Mouse (Mus musculus) adrenal gland, postnatal 25 days (tissue): ENCODE measurements at regions not wholly inside any gene's neighbourhood (a gene's known extent, or its start where the extent isn't known, plus 50 kb on each side); places are given as distances from the start of the nearest gene placed in this dataset.

ENCODE experiments used
- DNase-seq: peaks from one replicate; pipeline ENCODE4 v3.0.0; 2021; ENCODE audit warnings: mixed read lengths

DNA sequence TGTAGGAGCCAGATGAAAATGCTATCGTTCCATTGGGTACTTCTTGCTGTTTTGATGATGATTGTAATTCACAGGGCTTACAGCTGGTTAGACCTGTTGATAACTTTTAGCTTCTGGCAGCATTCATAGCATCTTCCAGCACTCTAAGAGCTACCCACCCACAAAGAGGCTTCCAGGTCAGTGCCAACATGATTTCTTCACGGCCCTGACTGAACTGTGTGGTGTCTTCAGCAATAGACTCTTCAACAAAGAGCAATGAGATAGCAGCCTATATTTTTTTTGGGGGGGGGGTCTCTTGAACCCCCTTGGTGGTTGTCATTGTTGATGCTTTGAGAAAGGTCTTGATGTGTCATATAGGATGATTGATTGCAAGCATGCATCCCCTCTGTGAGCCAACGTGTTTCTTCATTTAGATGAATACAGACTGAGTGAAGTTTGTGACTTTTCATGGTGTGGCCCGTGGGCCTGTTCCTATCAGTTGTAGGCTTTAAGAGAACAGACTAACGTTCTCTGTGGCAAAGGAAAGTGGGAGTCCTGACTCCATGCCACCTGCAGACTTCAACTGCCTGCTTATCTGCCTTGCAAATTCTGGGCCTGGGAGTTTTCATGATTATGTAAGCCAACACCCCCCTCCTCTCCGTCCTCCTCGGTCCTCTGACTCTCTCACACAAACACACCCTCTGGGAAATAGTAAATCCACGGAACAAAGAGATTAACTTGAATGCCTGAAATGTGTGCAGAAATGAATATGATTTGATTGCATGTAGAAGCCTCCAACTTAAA, 1293.0 kb upstream of the A1bg start:
- DNase-seq = no peak

DNA sequence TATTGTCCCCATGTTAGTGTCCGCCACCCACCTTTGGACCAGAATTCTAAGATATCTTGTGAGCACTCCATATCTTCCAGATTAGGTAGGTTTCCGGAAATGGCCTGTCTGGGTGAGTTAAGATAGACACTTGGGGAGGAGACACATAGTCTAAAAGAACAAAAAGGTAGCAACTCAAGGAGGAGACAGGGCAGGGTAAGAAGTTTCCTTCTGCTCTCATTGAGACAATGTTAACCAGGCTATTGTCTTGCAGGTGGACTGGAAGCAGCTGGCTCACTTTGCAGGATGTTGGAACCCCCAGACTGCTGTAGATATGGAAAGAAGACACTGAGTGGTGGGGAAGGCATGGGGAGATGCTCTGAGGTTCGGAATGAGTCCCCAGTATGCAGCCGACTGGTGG, 1291.5 kb upstream of the A1bg start:
- no peak for DNase-seq

GRCm38 (mm10) chr15:62212283-62212910, 1289.6 kb upstream of the A1bg start:
- peak; percentile 21 for DNase-seq

GRCm38 (mm10) chr15:62209881-62210481, 1287.2 kb upstream of the A1bg start:
- DNase-seq = no peak

DNA sequence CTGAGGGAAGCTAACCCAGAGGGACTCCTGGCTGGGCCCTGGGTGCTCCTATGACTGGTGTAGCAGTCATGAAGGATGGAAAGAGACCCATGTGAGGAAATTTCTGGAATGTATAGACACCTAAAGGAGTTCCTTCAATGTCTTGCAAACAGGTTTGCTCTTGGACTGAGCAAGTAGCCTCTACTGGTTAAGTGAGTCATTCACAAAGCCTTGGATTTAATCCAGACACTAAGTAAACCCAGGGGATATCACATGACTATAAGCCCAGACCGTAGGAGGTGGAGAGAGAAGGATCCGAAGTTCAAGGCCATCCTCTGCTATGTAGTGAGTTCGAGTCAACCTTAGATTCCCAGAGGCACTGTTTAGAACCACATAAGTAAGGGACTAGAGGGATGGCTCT, 1286.5 kb upstream of the A1bg start:
- DNase-seq = no peak

GRCm38 (mm10) chr15:62206502-62206902, 1283.7 kb upstream of the A1bg start:
- DNase-seq = peak; percentile 36

GRCm38 (mm10) chr15:62203951-62204905, 1281.4 kb upstream of the A1bg start:
- DNase-seq = no peak

GRCm38 (mm10) chr15:62202781-62203375, 1280.1 kb upstream of the A1bg start:
- peak; percentile 42 for DNase-seq

DNA sequence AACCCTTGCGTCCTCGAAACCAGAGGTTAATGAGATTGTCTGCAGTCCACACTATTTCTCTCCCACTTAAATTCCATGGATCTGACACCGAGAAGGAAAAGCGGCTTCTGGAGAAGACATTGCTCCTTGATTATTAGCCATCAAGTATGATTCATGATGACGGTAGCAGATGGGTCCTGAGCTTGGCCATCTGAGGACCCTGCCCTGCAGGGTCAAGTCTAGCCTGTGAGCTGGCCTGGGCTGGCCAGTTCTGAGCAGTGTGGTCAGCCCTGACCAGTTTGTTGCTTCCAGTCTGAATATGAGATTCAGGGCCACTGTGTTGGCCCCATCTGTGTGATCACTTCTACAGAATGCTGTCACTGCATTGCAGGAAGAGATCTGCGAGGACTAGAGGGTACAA, 1275.9 kb upstream of the A1bg start:
- DNase-seq = no peak

DNA sequence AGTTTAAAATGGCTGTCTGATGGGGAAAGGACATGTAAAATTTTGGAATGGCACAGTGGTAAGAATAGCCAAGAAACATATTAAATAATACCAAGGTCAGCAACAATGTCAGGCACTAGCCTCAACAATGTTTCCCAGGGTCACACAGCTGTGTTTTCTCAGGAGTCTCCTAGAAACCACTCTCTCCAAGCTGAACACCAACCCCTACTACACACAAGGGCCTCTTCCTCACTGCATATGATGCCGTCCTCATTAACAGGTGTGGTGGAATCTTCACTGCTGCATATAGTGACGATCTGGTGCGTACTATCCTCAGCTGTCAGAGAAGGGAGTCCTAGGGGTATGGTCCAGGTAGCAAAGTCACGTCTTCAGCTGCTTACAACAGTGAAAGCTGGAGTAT, 1275.4 kb upstream of the A1bg start:
- DNase-seq = no peak

DNA sequence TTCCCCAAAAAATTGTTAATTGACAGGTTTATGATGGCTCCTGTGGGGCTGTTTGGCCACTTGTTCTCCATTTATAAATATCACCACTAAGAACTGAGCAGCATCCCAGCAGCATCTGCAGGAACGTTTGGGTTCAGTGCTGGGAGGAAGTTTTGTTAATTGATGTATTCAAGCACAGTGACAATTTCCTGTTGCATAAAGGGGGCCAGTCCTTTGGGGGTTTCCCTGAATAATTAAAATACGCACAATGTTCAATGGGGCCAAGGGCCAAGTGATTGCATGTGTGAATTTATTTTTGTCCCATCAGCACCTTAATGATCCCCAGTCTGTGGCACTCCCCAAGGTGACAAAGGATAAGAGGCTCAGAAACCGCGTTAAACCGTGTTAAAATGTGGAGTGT, 1272.6 kb upstream of the A1bg start:
- no peak for DNase-seq

- DNase-seq = no peak
Observed at GRCm38 (mm10) chr15:62192706-62193105, 1269.9 kb upstream of the A1bg start.

- no peak for DNase-seq
Observed at GRCm38 (mm10) chr15:62191641-62192040, 1268.8 kb upstream of the A1bg start.

DNA sequence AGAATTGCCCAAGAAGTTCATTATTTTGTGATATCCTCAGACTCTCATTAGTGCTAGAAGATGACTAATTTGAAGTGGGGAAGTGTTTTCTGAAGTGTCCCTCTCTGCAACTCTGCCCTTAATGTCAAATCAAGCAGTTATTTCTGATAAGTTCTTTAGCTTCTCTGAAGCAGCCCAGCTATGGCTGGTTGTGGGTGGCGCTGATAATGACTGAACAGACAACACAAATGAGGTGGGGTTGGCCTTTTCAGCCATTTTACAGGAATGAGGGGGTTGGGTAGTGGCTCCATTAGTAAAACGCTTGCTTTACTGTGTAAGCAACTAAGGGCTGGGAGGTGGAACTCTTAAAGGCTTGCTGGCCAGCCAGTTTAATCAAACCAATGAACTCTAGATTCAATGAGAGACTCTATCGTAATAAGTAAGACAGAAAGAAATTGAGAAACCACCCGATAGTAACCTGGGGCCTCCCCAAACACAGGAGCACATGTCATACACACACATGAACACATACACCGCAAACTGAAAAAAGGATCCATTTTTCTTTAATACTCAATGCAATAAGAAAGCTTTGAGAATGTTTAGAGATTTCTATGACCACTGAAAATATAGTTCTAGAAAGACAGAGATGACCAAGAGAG, 1268.3 kb upstream of the A1bg start:
- DNase-seq = no peak

DNA sequence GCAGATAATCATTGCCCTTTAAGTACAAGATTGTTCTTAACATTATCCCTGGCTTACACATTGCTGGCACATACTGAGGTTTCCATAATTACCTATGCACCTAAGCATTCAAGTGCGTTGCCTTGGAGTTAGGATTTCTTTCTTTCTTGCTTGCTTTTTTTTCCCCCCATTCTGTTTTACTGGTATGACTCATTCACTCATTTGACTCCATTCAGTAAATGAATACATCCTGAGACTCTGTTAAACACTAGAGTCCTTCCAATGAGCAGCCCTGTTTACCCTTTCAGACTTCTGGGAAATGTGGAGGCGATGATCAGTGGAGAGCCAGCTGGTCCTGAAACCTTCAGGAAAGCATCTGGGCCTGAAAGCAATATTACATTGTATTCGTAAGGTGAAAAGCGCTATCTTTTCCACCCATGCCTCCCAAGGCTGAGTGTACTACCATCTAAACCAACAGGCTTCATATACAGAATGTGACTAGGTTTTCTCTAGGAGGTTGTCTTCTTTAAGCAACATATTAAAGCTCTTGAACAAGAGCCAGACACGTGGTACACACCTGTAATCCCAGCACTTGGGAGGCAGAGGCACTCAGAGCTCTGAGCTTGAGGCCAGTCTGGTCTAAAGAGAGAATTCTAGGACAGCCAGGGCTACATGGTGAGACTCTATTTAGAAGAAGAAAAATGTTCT, 1267.6 kb upstream of the A1bg start:
- no peak for DNase-seq

DNA sequence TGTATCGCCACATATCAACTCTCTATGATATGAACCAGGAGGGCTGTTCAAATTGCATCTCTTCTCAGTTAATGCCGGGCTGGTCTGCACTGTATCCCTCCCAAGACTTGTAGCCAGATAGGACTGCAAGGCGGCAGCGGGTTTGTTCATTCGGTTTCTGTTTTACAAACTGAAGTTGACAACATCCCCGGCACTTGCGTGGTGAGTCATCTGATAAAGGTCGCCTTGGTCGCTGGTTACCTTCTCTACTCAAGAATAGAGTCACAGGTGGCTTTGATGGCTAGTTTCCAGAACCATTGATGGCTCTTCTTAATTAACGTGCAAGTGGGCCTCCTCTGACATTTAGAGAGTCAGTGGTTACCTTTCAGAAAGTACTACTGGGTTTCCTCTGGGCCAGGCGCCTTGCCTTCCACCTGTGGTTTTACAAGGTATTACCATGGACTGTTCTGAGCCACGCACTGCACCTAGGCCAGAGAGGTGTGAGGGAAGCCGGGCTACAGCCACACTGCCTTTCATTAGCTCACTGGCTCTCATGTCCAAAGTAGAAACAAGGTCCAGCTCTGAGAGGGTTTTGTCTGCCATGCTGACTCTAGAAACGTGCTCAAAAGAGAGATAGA, 1266.9 kb upstream of the A1bg start:
- DNase-seq = no peak

GRCm38 (mm10) chr15:62186548-62186947, 1263.7 kb upstream of the A1bg start:
- no peak for DNase-seq

DNA sequence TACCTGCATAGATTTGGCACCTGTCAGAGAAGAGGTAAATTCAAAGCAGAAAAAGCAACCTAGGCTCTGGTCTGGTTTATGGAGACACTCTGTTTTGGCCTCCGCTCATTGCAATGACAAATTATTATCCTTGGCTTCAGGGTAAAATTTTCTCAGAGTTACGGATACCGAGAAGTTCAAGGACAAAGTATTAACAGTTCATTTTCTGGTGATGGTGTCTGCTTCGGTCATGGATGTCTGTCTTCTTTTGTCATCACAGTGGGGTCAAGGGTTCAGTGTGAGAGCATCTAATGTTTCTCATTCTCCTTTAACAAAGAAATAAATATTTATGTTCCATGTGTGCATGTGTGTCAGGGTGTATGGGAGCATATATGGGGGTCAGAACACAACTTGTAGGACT, 1261.0 kb upstream of the A1bg start:
- no peak for DNase-seq

GRCm38 (mm10) chr15:62181454-62181910, 1258.7 kb upstream of the A1bg start:
- DNase-seq = no peak

DNA sequence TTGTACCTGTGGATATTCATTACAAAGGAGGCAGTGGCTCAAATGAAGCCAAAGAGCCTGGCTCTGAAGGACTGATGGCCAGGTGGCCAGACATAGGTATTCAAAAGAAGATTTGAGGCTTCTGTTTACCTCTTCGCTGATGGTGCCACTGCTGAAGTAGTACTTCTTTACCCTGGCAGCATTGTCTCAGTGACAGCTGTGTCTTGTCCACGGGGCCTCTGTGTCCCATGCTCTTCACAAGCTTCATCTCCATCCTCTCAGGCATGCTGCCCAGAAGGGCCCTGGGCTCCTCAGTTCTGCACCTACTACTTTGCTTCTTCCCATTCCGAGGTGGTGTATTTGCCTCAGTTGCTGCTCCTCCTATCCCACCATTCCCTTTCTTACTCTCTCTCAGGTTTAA, 1257.9 kb upstream of the A1bg start:
- no peak for DNase-seq
